Mouse (Mus musculus) kidney, adult 2 months (tissue): Measurements from ENCODE around the gene Phospho1.

Source experiments
- CTCF ChIP-seq: fragments of 200-500 bp; conservative IDR thresholded peaks from 2 replicates; pipeline ENCODE4 v1.5.1; 2011; ENCODE audit warnings: low read depth, mild to moderate bottlenecking, control low read depth, low read length, moderate library complexity, mixed read lengths; ENCODE audit not compliant: insufficient read depth, insufficient read length
- POLR2A ChIP-seq: fragments of 200-500 bp; IDR thresholded peaks from one replicate; pipeline ENCODE4 v1.6.1; 2011; ENCODE audit warnings: low read depth, low read length, control low read depth

GRCm38 (mm10) chr11:95821511-95821910 is 2.8 kb upstream of the Phospho1 start:
- TF ChIP-seq CTCF (no peak), POLR2A (no peak)
